Mouse (Mus musculus) heart, postnatal 0 days (tissue): ENCODE measurements at regions not wholly inside any gene's neighbourhood (a gene's known extent, or its start where the extent isn't known, plus 50 kb on each side); places are given as distances from the start of the nearest gene placed in this dataset.

Experiments
- CTCF ChIP-seq: IDR thresholded peaks from 2 replicates; pipeline ENCODE4 v1.5.1; 2016; ENCODE audit warnings: antibody characterized with exemption, control low read depth, low read depth
- EP300 ChIP-seq: IDR thresholded peaks from 2 replicates; pipeline ENCODE4 v1.6.1; 2016; ENCODE audit warnings: antibody characterized with exemption, low read depth

GRCm38 (mm10) chr1:152229709-152230108 is 139.8 kb upstream of the 1700025G04Rik start:
- TF ChIP-seq CTCF (no peak), EP300 (no peak)
